ENCODE assay signal across 8 mouse cellular contexts in the genomic region with DNA sequence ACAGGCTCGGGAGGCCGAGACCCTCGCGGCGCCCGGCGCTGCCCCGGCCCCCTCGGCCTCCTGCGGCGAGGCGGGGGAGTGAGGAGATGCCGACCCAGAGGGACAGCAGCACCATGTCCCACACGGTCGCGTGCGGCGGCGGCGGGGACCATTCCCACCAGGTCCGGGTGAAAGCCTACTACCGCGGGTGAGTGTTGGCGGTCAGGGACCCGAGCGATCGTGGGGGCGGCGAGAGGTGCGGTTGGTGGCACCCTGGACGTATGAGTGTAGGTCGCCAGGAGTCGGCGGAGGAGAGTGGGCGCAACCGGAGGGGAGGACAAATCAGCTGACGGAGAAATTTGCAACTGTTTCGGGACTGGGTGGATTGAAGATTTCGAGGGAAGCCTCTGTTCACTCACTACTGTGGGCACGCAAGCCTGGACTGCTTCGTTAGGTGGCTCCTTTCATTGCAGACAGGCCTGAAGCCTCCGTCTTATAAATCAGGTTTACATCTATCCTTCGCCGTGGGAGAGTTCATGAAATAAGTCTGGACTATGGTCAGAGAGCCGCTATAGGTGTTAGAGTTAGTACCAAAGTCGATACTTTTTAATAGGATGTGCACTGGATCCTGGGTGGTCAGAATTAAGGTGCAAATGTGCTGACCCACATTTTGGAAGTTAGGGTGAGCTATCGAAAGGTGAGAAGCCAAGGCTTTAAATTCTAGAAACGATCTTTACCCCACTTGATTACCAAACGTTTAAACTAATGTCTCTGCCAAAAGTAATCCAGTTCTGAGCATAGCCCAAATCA. TPM values are rescaled to one million over a fixed set of nuclear protein-coding genes. Genes with fewer than 3 reads are reported as not detected.
A peak's percentile ranks its signal among the peaks of the same experiment; 100 is the strongest.
DNase-seq lines count a peak whose midpoint lies in the region; ATAC-seq and TF ChIP-seq lines count a peak whose summit lies in the region.

No protein-coding gene starts in this region.

- H3K9ac ChIP-seq in kidney, embryonic 15.5 days, result peak overlapping the region; percentile 88
- H3K9ac ChIP-seq in MEL (ENCODE audit: control insufficient read depth, low read depth, low read length, poor library complexity, severe bottlenecking), result peak overlapping the region; percentile 52
- H3K9ac ChIP-seq in hindbrain, postnatal 0 days (replicated peaks; ENCODE audit: low read length), result peak overlapping the region; percentile 67

- H3K4me3 ChIP-seq in kidney, embryonic 15.5 days (replicated peaks), result peak overlapping the region; percentile 94
- H3K4me3 ChIP-seq in MEL (ENCODE audit: control insufficient read depth in 1 of 2, insufficient read depth in 1 of 2, low read depth in 2 of 2, low read length in 2 of 2), result peak overlapping the region; percentile 75 to 77
- peak overlapping the region; percentile 62 for H3K4me3 ChIP-seq in cortical plate, adult 2 months (ENCODE audit: insufficient read depth, low read length)
- peak overlapping the region; percentile 72 for H3K4me3 ChIP-seq in hindbrain, postnatal 0 days (ENCODE audit: low read length)
- H3K4me3 ChIP-seq in megakaryocyte, embryonic 14.5 days (replicated peaks), result peak overlapping the region; percentile 94

- under 1% methylated on average over 49 of the region's 49 CpGs for WGBS in kidney, embryonic 15.5 days
- under 1% methylated on average over 48 of the region's 49 CpGs for WGBS in hindbrain, postnatal 0 days

- no peak for DNase-seq in kidney, postnatal 14 days
- peak; percentile 69 for DNase-seq in MEL (ENCODE audit: low read depth, low spot score)
- DNase-seq in hindbrain, postnatal 0 days (ENCODE audit: low spot score), result peak; percentile 67
- DNase-seq in cerebellum, postnatal 10 days, result no peak
- DNase-seq in layer of hippocampus, adult 18-20 months (ENCODE audit: low spot score in 2 of 2), result no peak

- no peak; the same call in 1 of the 2 replicates for ATAC-seq in kidney, embryonic 15.5 days (replicated peaks; ENCODE audit: low FRiP score)
- ATAC-seq in hindbrain, postnatal 0 days, result peak; percentile 77; the same call in 1 of the 2 replicates

- TF ChIP-seq CTCF in MEL (IDR thresholded peaks at IDR 0.05 in 2 of 3, conservative IDR thresholded peaks at IDR 0.05 in 1 of 3; ENCODE audit: control insufficient read depth in 1 of 3, insufficient read depth in 1 of 3, low read depth in 2 of 3, low read length in 3 of 3, poor library complexity in 1 of 3, severe bottlenecking in 1 of 3), result no peak
- TF ChIP-seq CTCF in cortical plate, adult 2 months (IDR thresholded peaks at IDR 0.05; ENCODE audit: extremely low read depth, insufficient read depth, low read length), result no peak
- TF ChIP-seq CTCF in hindbrain, postnatal 0 days (IDR thresholded peaks at IDR 0.05; ENCODE audit: low read depth), result no peak

- TF ChIP-seq POLR2A in MEL (IDR thresholded peaks at IDR 0.05; ENCODE audit: control insufficient read depth in 1 of 2, insufficient read depth in 1 of 2, low read depth in 1 of 2, low read length in 2 of 2, poor library complexity in 1 of 2), result peak in 1 of 2 experiments; percentile 64; a peak in 1 of 4 replicates
- TF ChIP-seq POLR2A in cortical plate, adult 2 months (IDR thresholded peaks at IDR 0.05; ENCODE audit: extremely low read depth, insufficient read depth, low read length), result no peak

- TF ChIP-seq RAD21 in MEL (IDR thresholded peaks at IDR 0.05; ENCODE audit: low read depth, low read length), result no peak

- no peaks in the 10 kb centered on the region for H3K9me3 ChIP-seq in kidney, embryonic 15.5 days (replicated peaks)
- H3K9me3 ChIP-seq in MEL (replicated peaks; ENCODE audit: insufficient read depth, low read length), result no peaks in the 10 kb centered on the region
- H3K9me3 ChIP-seq in hindbrain, postnatal 0 days (ENCODE audit: low read length), result no peaks in the 10 kb centered on the region
- H3K9me3 ChIP-seq in megakaryocyte, embryonic 14.5 days, result no peaks in the 10 kb centered on the region

- H3K4me2 ChIP-seq in kidney, embryonic 15.5 days, result peak overlapping the region; percentile 69
- peak overlapping the region; percentile 67 for H3K4me2 ChIP-seq in hindbrain, postnatal 0 days (ENCODE audit: low read depth, low read length)

- H3K27me3 ChIP-seq in kidney, embryonic 15.5 days, result no peaks in the 10 kb centered on the region
- no peaks in the 10 kb centered on the region for H3K27me3 ChIP-seq in MEL (ENCODE audit: control insufficient read depth in 1 of 2, insufficient read depth in 2 of 2, low read length in 2 of 2)
- H3K27me3 ChIP-seq in hindbrain, postnatal 0 days (ENCODE audit: insufficient read depth, low read length), result no peaks in the 10 kb centered on the region
- no peaks in the 10 kb centered on the region for H3K27me3 ChIP-seq in megakaryocyte, embryonic 14.5 days (replicated peaks)

- H3K27ac ChIP-seq in kidney, embryonic 15.5 days, result peak overlapping the region; percentile 88
- no peak overlapping the region for H3K27ac ChIP-seq in MEL (ENCODE audit: control insufficient read depth, low read depth, low read length)
- peak overlapping the region; percentile 41; the same call in 1 of the 2 replicates for H3K27ac ChIP-seq in cortical plate, adult 2 months (ENCODE audit: insufficient read depth, low read length)
- peak overlapping the region; percentile 86 for H3K27ac ChIP-seq in hindbrain, postnatal 0 days

- H3K36me3 ChIP-seq in kidney, embryonic 15.5 days, result no peaks in the 10 kb centered on the region
- peaks cover 0 to 8% of the 10 kb centered on the region in 2 experiments; a peak in 2 of 4 replicates for H3K36me3 ChIP-seq in MEL (ENCODE audit: control insufficient read depth in 1 of 2, insufficient read depth in 2 of 2, low read length in 2 of 2)
- H3K36me3 ChIP-seq in hindbrain, postnatal 0 days (ENCODE audit: insufficient read depth, low read length), result no peaks in the 10 kb centered on the region
- H3K36me3 ChIP-seq in megakaryocyte, embryonic 14.5 days (replicated peaks; ENCODE audit: low read length), result no peaks in the 10 kb centered on the region

- TF ChIP-seq EP300 in MEL (IDR thresholded peaks at IDR 0.05; ENCODE audit: low read depth in 1 of 2, low read length in 2 of 2), result no peak

- H3K4me1 ChIP-seq in kidney, embryonic 15.5 days, result peaks cover 40% of the 10 kb centered on the region
- 0 out of 4 replicates have a peak, but pooled peaks cover 2 to 4% of the 10 kb centered on the region in 2 experiments for H3K4me1 ChIP-seq in MEL (ENCODE audit: control insufficient read depth in 1 of 2, insufficient read depth in 2 of 2, low read length in 2 of 2)
- peaks cover 2% of the 10 kb centered on the region; the same call in 1 of the 2 replicates for H3K4me1 ChIP-seq in cortical plate, adult 2 months (ENCODE audit: control insufficient read depth, insufficient read depth, low read length)
- peaks cover 8% of the 10 kb centered on the region for H3K4me1 ChIP-seq in hindbrain, postnatal 0 days (ENCODE audit: insufficient read depth, low read length)
- H3K4me1 ChIP-seq in megakaryocyte, embryonic 14.5 days, result peaks cover 46% of the 10 kb centered on the region

- H3K79me2 ChIP-seq in MEL (ENCODE audit: control insufficient read depth, insufficient read depth, low read length, poor library complexity), result peaks cover 1% of the 10 kb centered on the region; the same call in 1 of the 2 replicates

TF ChIP-seq in MEL, 35 proteins besides CTCF, POLR2A, EP300 and RAD21 (continues in another document):
- TF ChIP-seq NELFE (IDR thresholded peaks at IDR 0.05; ENCODE audit: low read depth, low read length) (0 out of 2 replicates have a peak, but pooled peaks have one; percentile 0), ZC3H11A (IDR thresholded peaks at IDR 0.05; ENCODE audit: low read depth, low read length) (no peak), MXI1 (IDR thresholded peaks at IDR 0.05; ENCODE audit: low read depth, low read length) (no peak; the same call in 1 of the 2 replicates), TBP (IDR thresholded peaks at IDR 0.05; ENCODE audit: low read depth, low read length) (no peak), MYC (IDR thresholded peaks at IDR 0.05; ENCODE audit: low read depth, low read length) (no peak), ZMIZ1 (IDR thresholded peaks at IDR 0.05; ENCODE audit: low read depth, low read length) (no peak), MEF2A (IDR thresholded peaks at IDR 0.05; ENCODE audit: extremely low read depth, insufficient replicate concordance, low read depth, low read length, poor library complexity, severe bottlenecking) (no peak), POLR2AphosphoS5 (IDR thresholded peaks at IDR 0.05; ENCODE audit: borderline replicate concordance, low read depth, low read length) (no peak), KAT2A (conservative IDR thresholded peaks at IDR 0.05; ENCODE audit: low read depth, low read length) (no peak), UBTF (IDR thresholded peaks at IDR 0.05; ENCODE audit: borderline replicate concordance, insufficient read depth, low read depth, low read length) (no peak), POLR2AphosphoS2 (IDR thresholded peaks at IDR 0.05; ENCODE audit: low read length) (no peak), MAX (IDR thresholded peaks at IDR 0.05; ENCODE audit: low read length) (peak; percentile 23; the same call in 1 of the 2 replicates), JUND (IDR thresholded peaks at IDR 0.05; ENCODE audit: low read depth, low read length) (no peak), USF1 (IDR thresholded peaks at IDR 0.05; ENCODE audit: low read depth, low read length) (no peak)

RNA-seq across cellular contexts. Expression of a gene that starts 0.5 kb away (rescaled TPM):
- polyA plus RNA-seq in kidney, embryonic 15.5 days (2015; fragmentation: Nextera tagmentation; extraction: Ambion mirVana), result 39.7 and 40.5 TPM in 2 replicates
- total RNA-seq in MEL (2012; rRNA removed), result 9.0 and 9.5 TPM in 2 replicates
- polyA plus RNA-seq in MEL (2012; ENCODE audit: insufficient read depth in 1 of 2, insufficient read length in 2 of 2, low read depth in 1 of 2, low replicate concordance in 2 of 2, missing spikeins in 1 of 2), result 10 to 100 TPM in 1 of 2 experiments, not detected in 1; 18.3 TPM
- 41.4 and 42.7 TPM in 2 replicates for polyA plus RNA-seq in cortical plate, adult 2 months (2012; rRNA removed)
- 35.0 and 45.2 TPM in 2 replicates for total RNA-seq in hindbrain, postnatal 0 days (2014; rRNA removed)
- 20.5 and 20.8 TPM in 2 replicates for polyA plus RNA-seq in hindbrain, postnatal 0 days (2015; fragmentation: Nextera tagmentation; extraction: Ambion mirVana)
- polyA plus RNA-seq in megakaryocyte, embryonic 14.5 days (2012; ENCODE audit: insufficient read depth, low replicate concordance), result 1.0 TPM in 1 of 2 replicates, not detected in the other
- 10 to 100 TPM; 56.7 to 65.8 TPM for total RNA-seq in layer of hippocampus, adult 18-20 months (2021)

RNA-seq across cellular contexts. Expression of a gene that starts 26.9 kb away (rescaled TPM):
- polyA plus RNA-seq in kidney, embryonic 15.5 days (2015; fragmentation: Nextera tagmentation; extraction: Ambion mirVana), result 5.8 and 7.0 TPM in 2 replicates
- 3.2 and 3.5 TPM in 2 replicates for total RNA-seq in MEL (2012; rRNA removed)
- 10 to 100 TPM in 1 of 2 experiments, not detected in 1; 11.4 TPM for polyA plus RNA-seq in MEL (2012; ENCODE audit: insufficient read depth in 1 of 2, insufficient read length in 2 of 2, low read depth in 1 of 2, low replicate concordance in 2 of 2, missing spikeins in 1 of 2)
- polyA plus RNA-seq in cortical plate, adult 2 months (2012; rRNA removed), result 22.0 and 22.3 TPM in 2 replicates
- total RNA-seq in hindbrain, postnatal 0 days (2014; rRNA removed), result 25.8 and 27.4 TPM in 2 replicates
- polyA plus RNA-seq in hindbrain, postnatal 0 days (2015; fragmentation: Nextera tagmentation; extraction: Ambion mirVana), result 6.4 and 7.4 TPM in 2 replicates
- 0.60 and 0.92 TPM in 2 replicates for polyA plus RNA-seq in megakaryocyte, embryonic 14.5 days (2012; ENCODE audit: insufficient read depth, low replicate concordance)
- total RNA-seq in layer of hippocampus, adult 18-20 months (2021), result 10 to 100 TPM; 38.7 TPM

Comparison
In these comparisons a context has a peak if more than half of its experiments do, and no peak if none do; other contexts are left out.
1. DNase-seq: peak in MEL (single experiment) and hindbrain, postnatal 0 days (single experiment); none in kidney, postnatal 14 days (single experiment), cerebellum, postnatal 10 days (0 of 2) and layer of hippocampus, adult 18-20 months (0 of 2).
2. Peak in every context shown above with its lines, with median percentiles within 50 percentile points of each other: H3K4me3 ChIP-seq and H3K9ac ChIP-seq.